Mouse (Mus musculus): Measurements from ENCODE around the gene Acsm1.

Gene Acsm1

GRCm38 (mm10) chr7:119670395-119670794 is 63.6 kb downstream of the Acsm1 start:
- in situ Hi-C loops (cut with MboI, MseI), result no loop called here

- in situ Hi-C loops (cut with MboI, MseI), result no loop called here
Observed at GRCm38 (mm10) chr7:119670925-119671324, 64.1 kb downstream of the Acsm1 start.

DNA sequence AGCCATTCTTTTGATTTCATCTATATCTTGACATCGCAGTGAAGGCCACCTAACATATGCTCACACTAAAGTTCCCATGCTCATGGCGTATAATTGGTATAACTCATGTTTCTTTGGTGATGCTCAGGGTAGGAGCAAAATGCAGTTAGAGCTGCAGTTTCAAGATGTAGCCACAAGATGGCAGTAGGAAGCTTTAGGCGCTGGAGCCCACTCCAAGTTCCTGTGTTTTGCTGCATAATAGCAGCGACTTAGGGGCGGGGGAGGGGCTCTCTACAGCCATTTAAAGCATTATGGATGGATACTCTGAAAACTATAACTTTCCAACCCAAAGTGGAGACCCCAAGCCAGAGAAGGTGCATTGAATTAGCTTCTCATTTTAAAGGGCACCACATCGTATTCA is 66.6 kb downstream of the Acsm1 start:
- in situ Hi-C loops (cut with MboI, MseI), result no loop called here

- in situ Hi-C loops (cut with MboI, MseI), result no loop called here
Observed at GRCm38 (mm10) chr7:119680107-119680506, 73.3 kb downstream of the Acsm1 start.

GRCm38 (mm10) chr7:119682699-119683098 is 75.9 kb downstream of the Acsm1 start:
- in situ Hi-C loops (cut with MboI, MseI), result no loop called here

DNA sequence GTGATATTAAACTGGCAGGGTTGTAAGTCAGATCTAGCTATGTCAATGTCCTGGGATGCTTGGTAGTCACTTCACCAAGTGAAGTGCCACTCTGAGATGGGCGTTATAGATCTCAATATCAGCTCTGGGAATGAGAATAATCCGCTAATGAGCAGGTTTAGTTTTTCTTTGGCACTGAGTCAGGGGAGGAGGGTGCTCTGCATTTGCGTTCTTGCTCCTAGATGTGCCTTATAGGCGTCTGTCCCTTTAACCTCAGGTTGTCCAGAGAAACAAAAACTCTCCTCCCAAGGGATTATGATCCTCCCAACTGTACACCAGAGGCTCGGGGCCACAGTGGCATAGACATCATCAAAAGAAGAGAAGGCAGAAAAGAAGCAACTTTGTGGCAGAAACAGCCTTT is 82.9 kb downstream of the Acsm1 start, which contains the start of gene Acsm4:
Acsm4 (plus strand) TSS at position 301 of the 400 bp plus-strand sequence.
- in situ Hi-C loops (cut with MboI, MseI), result no loop called here

DNA sequence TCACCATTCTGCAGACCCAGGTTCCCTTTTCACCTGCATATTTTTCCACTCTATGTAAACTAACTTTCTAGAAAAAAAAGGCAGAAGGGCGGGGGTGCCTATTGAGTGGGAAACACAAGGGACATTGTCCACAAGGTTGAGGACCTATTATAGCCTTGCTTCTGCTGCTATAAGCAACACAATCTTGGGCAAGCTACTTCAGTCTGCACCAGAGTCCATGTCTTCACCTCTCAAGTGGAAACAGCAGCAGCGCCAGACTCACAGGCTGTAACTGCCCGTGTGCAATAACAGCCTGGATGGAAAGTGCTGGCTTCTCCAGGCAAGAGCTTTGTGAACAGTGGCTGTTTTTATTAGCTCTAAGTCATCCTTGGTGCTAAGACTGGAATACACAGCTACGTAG is 85.5 kb downstream of the Acsm1 start:
- in situ Hi-C loops (cut with MboI, MseI), result no loop called here

DNA sequence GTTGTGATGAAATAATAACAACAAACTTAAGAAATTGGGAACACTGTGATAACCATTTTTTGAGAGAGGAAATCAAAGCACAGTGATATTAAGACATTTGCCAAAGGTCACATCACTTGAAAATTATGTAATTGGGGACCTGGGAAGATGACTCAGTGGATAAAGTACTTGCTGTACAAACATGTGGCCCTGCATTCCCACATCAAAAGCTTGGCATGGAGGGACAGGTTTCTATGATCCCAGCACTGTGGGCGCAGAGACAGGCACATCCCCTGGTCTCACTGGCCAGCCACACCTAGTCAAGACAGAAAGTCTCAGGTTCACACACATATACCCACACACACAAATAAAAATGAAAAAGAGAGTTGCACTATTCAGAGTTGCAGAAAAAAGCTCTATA is 88.1 kb downstream of the Acsm1 start:
- in situ Hi-C loops (cut with MboI, MseI), result no loop called here
